In the genomic region with DNA sequence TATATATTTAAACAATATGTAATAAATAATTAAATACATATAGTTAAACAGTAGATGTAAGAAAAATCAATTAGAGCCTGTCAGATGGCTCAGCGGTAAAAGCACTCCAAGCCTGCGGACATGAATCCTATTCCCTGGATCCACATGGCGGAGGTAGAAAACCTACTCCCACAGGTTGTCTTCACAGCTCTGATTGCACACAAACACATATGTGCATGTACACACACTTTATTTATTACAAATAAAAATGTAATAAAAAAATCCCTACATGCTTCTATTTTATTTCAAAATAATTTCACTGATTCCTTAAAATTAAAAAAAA, we compare ENCODE assay signal across 7 mouse cellular contexts. TPM values are rescaled to one million over a fixed set of nuclear protein-coding genes. Genes with fewer than 3 reads are reported as not detected.
DNase-seq lines count a peak whose midpoint lies in the region; ATAC-seq and TF ChIP-seq lines count a peak whose summit lies in the region.

No protein-coding gene starts in this region.

- H3K4me1 ChIP-seq in forebrain, embryonic 10.5 days, result peaks cover 6% of the 10 kb centered on the region; the same call in 1 of the 2 replicates
- H3K4me1 ChIP-seq in hindbrain, embryonic 16.5 days (ENCODE audit: control insufficient read depth, insufficient read depth, low read depth, low read length), result peaks cover 4% of the 10 kb centered on the region
- no peaks in the 10 kb centered on the region for H3K4me1 ChIP-seq in midbrain, postnatal 0 days (ENCODE audit: insufficient read depth, low read length)
- H3K4me1 ChIP-seq in liver, embryonic 11.5 days (replicated peaks; ENCODE audit: control insufficient read depth, insufficient read depth, low read length), result no peaks in the 10 kb centered on the region

- H3K4me3 ChIP-seq in layer of hippocampus, adult 2 months, result peak overlapping the region; percentile 61
- peak overlapping the region; percentile 62 for H3K4me3 ChIP-seq in forebrain, embryonic 10.5 days
- peak overlapping the region; percentile 55 for H3K4me3 ChIP-seq in hindbrain, embryonic 16.5 days (ENCODE audit: low read length)
- H3K4me3 ChIP-seq in midbrain, postnatal 0 days (ENCODE audit: low read depth, low read length), result peak overlapping the region; percentile 52
- H3K4me3 ChIP-seq in liver, embryonic 11.5 days (ENCODE audit: low read depth, low read length), result no peak overlapping the region

- H3K36me3 ChIP-seq in forebrain, embryonic 10.5 days (replicated peaks), result peaks cover 28% of the 10 kb centered on the region
- peaks cover 3% of the 10 kb centered on the region; the same call in 1 of the 2 replicates for H3K36me3 ChIP-seq in hindbrain, embryonic 16.5 days (ENCODE audit: control insufficient read depth, insufficient read depth, low read length)
- 0 out of 2 replicates have a peak, but pooled peaks cover 2% of the 10 kb centered on the region for H3K36me3 ChIP-seq in midbrain, postnatal 0 days (ENCODE audit: insufficient read depth, low read length)
- H3K36me3 ChIP-seq in liver, embryonic 11.5 days (ENCODE audit: control insufficient read depth, insufficient read depth, low read length), result no peaks in the 10 kb centered on the region

- WGBS in forebrain, embryonic 10.5 days, result 35% methylated on average over 3 of the region's 3 CpGs
- 35% methylated on average over 3 of the region's 3 CpGs for WGBS in hindbrain, embryonic 16.5 days
- 28% methylated on average over 3 of the region's 3 CpGs for WGBS in midbrain, postnatal 0 days
- 54% methylated on average over 3 of the region's 3 CpGs for WGBS in liver, embryonic 11.5 days

- peak overlapping the region; percentile 50 for H3K4me2 ChIP-seq in hindbrain, embryonic 16.5 days (ENCODE audit: low read length)
- H3K4me2 ChIP-seq in midbrain, postnatal 0 days (ENCODE audit: low read depth, low read length, poor library complexity, severe bottlenecking), result peak overlapping the region; percentile 37
- no peak overlapping the region; the same call in 1 of the 2 replicates for H3K4me2 ChIP-seq in liver, embryonic 11.5 days

- DNase-seq in layer of hippocampus, adult 2 months (ENCODE audit: low spot score in 2 of 2), result no peak
- DNase-seq in layer of hippocampus, postnatal 14 days (ENCODE audit: low spot score in 2 of 2), result no peak
- no peak for DNase-seq in forebrain, embryonic 10.5 days (ENCODE audit: extremely low spot score, low spot score)
- peak; percentile 22 for DNase-seq in midbrain, postnatal 0 days (ENCODE audit: low spot score)
- no peak for DNase-seq in gastrocnemius, postnatal 25 days
- no peak for DNase-seq in liver, embryonic 11.5 days (ENCODE audit: low spot score)

- no peak overlapping the region for H3K9ac ChIP-seq in hindbrain, embryonic 16.5 days (ENCODE audit: low read depth, low read length)
- H3K9ac ChIP-seq in midbrain, postnatal 0 days (replicated peaks; ENCODE audit: low read length, poor library complexity, severe bottlenecking), result 0 out of 2 replicates have a peak overlapping the region, but pooled peaks have one; percentile 64
- no peak overlapping the region for H3K9ac ChIP-seq in liver, embryonic 11.5 days (ENCODE audit: low read depth, low read length)

- peaks cover 46% of the 10 kb centered on the region for H3K27me3 ChIP-seq in forebrain, embryonic 10.5 days (ENCODE audit: poor library complexity, severe bottlenecking)
- H3K27me3 ChIP-seq in hindbrain, embryonic 16.5 days (replicated peaks; ENCODE audit: control insufficient read depth, insufficient read depth, low read length), result no peaks in the 10 kb centered on the region
- H3K27me3 ChIP-seq in midbrain, postnatal 0 days (ENCODE audit: insufficient read depth, low read length), result no peaks in the 10 kb centered on the region
- peaks cover 4% of the 10 kb centered on the region for H3K27me3 ChIP-seq in liver, embryonic 11.5 days (replicated peaks; ENCODE audit: control insufficient read depth, insufficient read depth, low read length)

- peak; percentile 19; the same call in 1 of the 2 replicates for ATAC-seq in hindbrain, embryonic 16.5 days
- no peak; the same call in 1 of the 2 replicates for ATAC-seq in midbrain, postnatal 0 days (ENCODE audit: low FRiP score)
- no peak for ATAC-seq in liver, embryonic 11.5 days (replicated peaks; ENCODE audit: low FRiP score)

- TF ChIP-seq CTCF in layer of hippocampus, adult 2 months (conservative IDR thresholded peaks at IDR 0.05), result no peak
- TF ChIP-seq CTCF in midbrain, postnatal 0 days (IDR thresholded peaks at IDR 0.05), result no peak

- H3K27ac ChIP-seq in layer of hippocampus, adult 2 months, result peak overlapping the region; percentile 92
- no peak overlapping the region for H3K27ac ChIP-seq in forebrain, embryonic 10.5 days
- H3K27ac ChIP-seq in hindbrain, embryonic 16.5 days (ENCODE audit: low read depth, low read length), result peak overlapping the region; percentile 77; the same call in 1 of the 2 replicates
- peak overlapping the region; percentile 74; the same call in 1 of the 2 replicates for H3K27ac ChIP-seq in midbrain, postnatal 0 days (ENCODE audit: low read depth, low read length)
- H3K27ac ChIP-seq in liver, embryonic 11.5 days (ENCODE audit: low read depth, low read length), result no peak overlapping the region

- no peaks in the 10 kb centered on the region for H3K9me3 ChIP-seq in forebrain, embryonic 10.5 days
- H3K9me3 ChIP-seq in hindbrain, embryonic 16.5 days (ENCODE audit: control insufficient read depth, low read length), result no peaks in the 10 kb centered on the region
- no peaks in the 10 kb centered on the region for H3K9me3 ChIP-seq in midbrain, postnatal 0 days (ENCODE audit: low read length)
- H3K9me3 ChIP-seq in liver, embryonic 11.5 days (ENCODE audit: control insufficient read depth, low read length), result no peaks in the 10 kb centered on the region

RNA-seq across cellular contexts. Expression of gene Tro, which starts 0.4 kb away (rescaled TPM):
- 100 to 1,000 TPM; 159 to 167 TPM for total RNA-seq in layer of hippocampus, adult 2 months (2021)
- 100 to 1,000 TPM; 142 to 153 TPM for total RNA-seq in layer of hippocampus, postnatal 14 days (2021)
- 34.3 and 39.5 TPM in 2 replicates for polyA plus RNA-seq in forebrain, embryonic 10.5 days (2016; fragmentation: Nextera tagmentation; extraction: Ambion mirVana)
- 73.6 and 86.1 TPM in 2 replicates for polyA plus RNA-seq in hindbrain, embryonic 16.5 days (2015; fragmentation: Nextera tagmentation; extraction: Ambion mirVana)
- total RNA-seq in midbrain, postnatal 0 days (2014; rRNA removed), result 155 and 185 TPM in 2 replicates
- polyA plus RNA-seq in midbrain, postnatal 0 days (2015; fragmentation: Nextera tagmentation; extraction: Ambion mirVana), result 90.4 and 98.7 TPM in 2 replicates
- total RNA-seq in gastrocnemius, postnatal 25 days (2021), result under 1 TPM; 0.36 to 0.59 TPM
- polyA plus RNA-seq in liver, embryonic 11.5 days (2014; fragmentation: Nextera tagmentation; extraction: Ambion mirVana), result 10.1 and 14.2 TPM in 2 replicates

Comparison
In these comparisons a context has a peak if more than half of its experiments do, and no peak if none do; other contexts are left out.
1. H3K27ac ChIP-seq: peak in layer of hippocampus, adult 2 months (single experiment), hindbrain, embryonic 16.5 days (single experiment) and midbrain, postnatal 0 days (single experiment); none in forebrain, embryonic 10.5 days (single experiment) and liver, embryonic 11.5 days (single experiment).
2. RNA of gene Tro, which starts 0.4 kb away (total RNA-seq): 159 to 167 TPM in layer of hippocampus, adult 2 months, 155 to 185 TPM in midbrain, postnatal 0 days and 142 to 153 TPM in layer of hippocampus, postnatal 14 days; 0.36 to 0.59 TPM in gastrocnemius, postnatal 25 days; every median in the first group is over 10 times any median in the second.